Mouse (Mus musculus) C2C12 (cell line): ENCODE measurements at regions not wholly inside any gene's neighbourhood (a gene's known extent, or its start where the extent isn't known, plus 50 kb on each side); places are given as distances from the start of the nearest gene placed in this dataset.

ENCODE experiments used
- H3K27me3 ChIP-seq: one replicate; pipeline ENCODE4 v1.6.1; 2011; ENCODE audit not compliant: control insufficient read depth, insufficient read depth, insufficient read length
- H3K36me3 ChIP-seq: one replicate; pipeline ENCODE4 v1.6.1; 2011; ENCODE audit not compliant: control insufficient read depth, insufficient read depth
- H3K4me3 ChIP-seq: one replicate; pipeline ENCODE4 v1.5.1; 2011; ENCODE audit warnings: mild to moderate bottlenecking, control low read depth; ENCODE audit not compliant: poor library complexity, insufficient read depth, severe bottlenecking
- H3K79me2 ChIP-seq: one replicate; pipeline ENCODE4 v1.6.1; 2011; ENCODE audit not compliant: control insufficient read depth, insufficient read depth
- H3K79me3 ChIP-seq: one replicate; pipeline ENCODE4 v1.6.1; 2011; ENCODE audit warnings: low read depth, control low read depth
- H3ac ChIP-seq: one replicate; pipeline ENCODE3; 2011; ENCODE audit warnings: low read depth; ENCODE audit not compliant: control insufficient read depth, insufficient read length
- CEBPB ChIP-seq: IDR thresholded peaks from one replicate; pipeline ENCODE4 v1.6.1; 2011; ENCODE audit warnings: low read depth, mild to moderate bottlenecking, control low read depth, moderate library complexity
- CTCF ChIP-seq: IDR thresholded peaks from one replicate; pipeline ENCODE4 v1.5.1; 2011; ENCODE audit not compliant: control insufficient read depth, insufficient read depth, insufficient read length
- FOSL1 ChIP-seq: IDR thresholded peaks from one replicate; pipeline ENCODE4 v1.8.0; 2011; ENCODE audit warnings: mild to moderate bottlenecking, low read length; ENCODE audit not compliant: poor library complexity, insufficient read depth, severe bottlenecking
- MAX ChIP-seq: IDR thresholded peaks from one replicate; pipeline ENCODE4 v1.6.1; 2011; ENCODE audit warnings: mild to moderate bottlenecking, control low read depth
- MYOD1 ChIP-seq: IDR thresholded peaks from one replicate; pipeline ENCODE4 v1.6.1; 2011; ENCODE audit warnings: low read depth; ENCODE audit not compliant: control insufficient read depth, insufficient read length
- MYOG ChIP-seq: IDR thresholded peaks from one replicate; pipeline ENCODE4 v1.6.1; 2011; ENCODE audit not compliant: control insufficient read depth, insufficient read length; ENCODE audit errors: extremely low read depth
- USF1 ChIP-seq: IDR thresholded peaks from one replicate; pipeline ENCODE4 v1.6.1; 2011; ENCODE audit warnings: low read depth, mild to moderate bottlenecking, control low read depth, moderate library complexity

DNA sequence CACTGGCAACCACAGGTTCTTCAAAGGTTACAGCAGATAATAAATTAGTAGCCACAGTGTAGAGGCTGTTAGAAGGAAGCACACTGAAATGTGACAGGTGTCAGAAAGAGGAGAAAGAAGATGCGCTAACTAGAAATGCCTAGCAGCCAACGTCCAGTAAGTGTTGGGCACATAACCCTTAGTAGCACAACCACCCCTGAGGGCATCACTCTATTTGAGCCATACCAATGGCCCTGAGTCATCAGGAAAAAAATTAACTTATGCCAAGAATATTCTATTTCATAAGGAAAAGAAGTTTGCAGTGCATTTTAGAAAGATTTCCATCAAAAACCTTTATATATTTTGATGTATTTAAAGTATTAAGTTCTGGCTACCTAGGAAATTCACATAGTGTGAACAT lies 771.5 kb downstream of the Ets1 start:
- Histone ChIP-seq H3K36me3 (no peaks in the 10 kb centered on the region), H3K79me3 (no peaks in the 10 kb centered on the region), H3K4me3 (no peak overlapping the region), H3K27me3 (no peaks in the 10 kb centered on the region), H3ac (no peak overlapping the region), H3K79me2 (no peaks in the 10 kb centered on the region)
- no peak for TF ChIP-seq CEBPB
- no peak for TF ChIP-seq CTCF
- TF ChIP-seq USF1 = no peak
- TF ChIP-seq MYOD1 = no peak

DNA sequence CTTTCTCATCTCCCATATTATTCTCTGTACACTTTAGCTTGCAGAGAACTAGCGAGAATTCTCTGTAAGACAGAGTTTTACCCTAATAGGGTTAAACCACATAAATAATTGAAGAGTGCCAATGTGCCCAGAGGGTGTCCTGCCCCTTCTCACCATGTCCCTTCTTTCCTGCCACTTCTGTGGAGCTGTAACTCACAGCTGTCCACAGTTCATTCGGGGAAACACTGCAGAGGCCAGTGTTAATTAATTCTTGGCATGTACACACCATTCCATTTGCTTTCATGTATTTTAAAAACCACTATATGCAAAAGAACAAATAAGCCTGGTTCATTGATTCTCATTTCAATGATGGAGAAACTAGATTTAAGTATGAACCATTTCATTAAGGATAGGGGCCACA lies 787.8 kb downstream of the Ets1 start:
- no peaks in the 10 kb centered on the region for H3K27me3 ChIP-seq
- no peak overlapping the region for H3K4me3 ChIP-seq
- H3K79me3 ChIP-seq = no peaks in the 10 kb centered on the region
- no peak overlapping the region for H3ac ChIP-seq
- no peaks in the 10 kb centered on the region for H3K79me2 ChIP-seq
- TF ChIP-seq MAX (no peak), MYOD1 (no peak), FOSL1 (no peak), CTCF (no peak), USF1 (no peak), MYOG (no peak), CEBPB (no peak)
- H3K36me3 ChIP-seq = no peaks in the 10 kb centered on the region

DNA sequence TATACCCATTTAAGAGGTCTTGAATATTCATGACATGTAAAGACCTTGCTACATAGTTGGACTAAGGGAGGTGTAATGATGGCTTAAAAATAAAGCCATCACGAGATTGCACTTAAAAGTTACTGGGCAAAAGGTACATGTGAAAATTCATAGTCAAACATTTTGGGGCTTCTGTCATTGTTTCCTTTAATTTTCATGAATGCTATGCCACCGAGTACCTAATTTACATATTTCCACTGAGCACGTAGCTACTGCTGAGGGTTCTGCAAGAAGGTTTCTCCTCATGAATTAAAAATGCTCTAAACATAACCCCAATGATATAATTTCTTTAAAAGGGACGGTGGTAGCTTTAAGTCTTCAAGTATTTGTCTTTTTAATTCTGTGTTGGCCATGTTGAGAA lies 800.4 kb downstream of the Ets1 start:
- no peaks in the 10 kb centered on the region for H3K27me3 ChIP-seq
- H3K79me3 ChIP-seq = no peaks in the 10 kb centered on the region
- H3K36me3 ChIP-seq = no peaks in the 10 kb centered on the region
- no peak overlapping the region for H3ac ChIP-seq
- TF ChIP-seq USF1 = no peak
- H3K4me3 ChIP-seq = no peak overlapping the region
- no peaks in the 10 kb centered on the region for H3K79me2 ChIP-seq

DNA sequence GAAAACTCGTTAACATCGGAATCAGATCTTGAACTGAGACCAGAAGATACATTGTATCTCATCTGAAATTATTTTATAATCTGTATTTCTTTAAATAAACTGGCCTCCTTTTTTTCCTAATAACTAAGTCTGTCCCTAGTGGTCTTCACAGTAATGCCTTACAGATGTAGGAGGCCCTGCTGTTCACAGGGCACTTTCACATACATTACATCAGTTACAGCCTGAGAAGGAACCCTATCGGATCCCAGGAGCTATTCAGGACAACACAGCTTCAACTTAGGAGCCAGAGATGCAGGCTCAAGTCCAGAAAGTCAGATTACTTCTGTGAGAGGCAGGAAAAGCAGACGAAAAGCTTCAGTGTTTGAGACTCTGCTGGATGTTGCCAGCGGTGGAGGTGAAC lies 806.2 kb downstream of the Ets1 start:
- Histone ChIP-seq H3K27me3 (peaks cover 4% of the 10 kb centered on the region), H3K79me3 (no peaks in the 10 kb centered on the region), H3K4me3 (no peak overlapping the region), H3K79me2 (no peaks in the 10 kb centered on the region), H3ac (no peak overlapping the region), H3K36me3 (no peaks in the 10 kb centered on the region)
- TF ChIP-seq MYOD1 = no peak
- TF ChIP-seq USF1 = no peak
- no peak for TF ChIP-seq CTCF
- TF ChIP-seq CEBPB = no peak
- TF ChIP-seq MYOG = no peak
- TF ChIP-seq FOSL1 = no peak
- no peak for TF ChIP-seq MAX

DNA sequence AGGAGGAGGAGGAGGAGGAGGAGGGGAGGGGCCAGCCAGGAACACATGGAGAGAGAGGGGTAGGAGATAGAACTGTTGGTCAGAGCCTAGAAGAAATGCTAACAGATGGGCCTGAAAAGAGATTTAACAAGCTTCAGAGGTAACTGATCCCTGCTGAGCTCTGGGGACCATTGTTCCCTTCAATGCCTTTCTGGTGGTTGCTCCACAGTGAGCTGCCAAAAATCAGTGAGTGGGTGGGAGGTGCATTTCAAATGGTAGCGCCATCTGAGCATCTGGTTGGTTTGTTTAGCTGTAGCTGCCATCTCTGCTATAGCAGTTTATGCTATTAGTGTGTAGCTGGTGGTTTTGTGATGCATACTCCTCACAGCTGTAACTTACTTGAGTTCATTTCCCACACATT lies 809.9 kb downstream of the Ets1 start:
- TF ChIP-seq USF1 (no peak), MYOG (no peak), CTCF (no peak), FOSL1 (no peak), MAX (no peak), CEBPB (no peak), MYOD1 (no peak)
- no peaks in the 10 kb centered on the region for H3K79me3 ChIP-seq

DNA sequence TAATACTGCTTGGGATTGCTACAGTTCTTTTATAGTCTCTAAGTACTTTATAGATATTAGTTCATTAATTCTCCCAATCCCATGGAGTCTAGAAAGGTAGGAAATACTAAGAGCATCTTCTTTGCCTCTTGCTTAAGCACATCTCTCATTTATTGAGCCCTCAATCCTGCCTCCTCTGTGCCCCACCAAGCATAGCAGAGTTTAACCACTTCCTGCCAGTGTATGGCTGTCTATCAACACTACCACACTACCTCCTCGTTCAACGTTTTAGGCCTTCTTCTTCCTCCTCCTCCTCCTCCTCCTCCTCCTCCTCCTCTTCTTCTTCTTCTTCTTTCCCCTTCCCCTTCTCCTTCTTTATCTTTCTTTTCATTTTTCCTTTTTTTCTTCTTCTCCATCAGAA lies 839.1 kb downstream of the Ets1 start:
- TF ChIP-seq CEBPB (no peak), CTCF (no peak), FOSL1 (no peak), MAX (no peak), USF1 (no peak), MYOG (no peak), MYOD1 (no peak)
- no peaks in the 10 kb centered on the region for H3K79me2 ChIP-seq
- no peaks in the 10 kb centered on the region for H3K79me3 ChIP-seq
- H3K36me3 ChIP-seq = no peaks in the 10 kb centered on the region
- no peak overlapping the region for H3ac ChIP-seq
- no peak overlapping the region for H3K4me3 ChIP-seq
- no peaks in the 10 kb centered on the region for H3K27me3 ChIP-seq

More for the DNA sequence above, 809.9 kb downstream of the Ets1 start:
- Histone ChIP-seq H3ac (no peak overlapping the region), H3K27me3 (peaks cover 4% of the 10 kb centered on the region), H3K36me3 (no peaks in the 10 kb centered on the region), H3K79me2 (no peaks in the 10 kb centered on the region), H3K4me3 (no peak overlapping the region)
